Mouse (Mus musculus) bone marrow, adult 2 months (tissue): Measurements from ENCODE around the gene Rps10. TPM values are rescaled to one million over a fixed set of nuclear protein-coding genes. Genes with fewer than 3 reads are reported as not detected.
A peak's percentile ranks its signal among the peaks of the same experiment; 100 is the strongest.
"Not testable (repeated sequence)": the region's sequence is repeated elsewhere in the genome, so short reads cannot be mapped to it uniquely, and the experiment has no call there.

ENCODE experiments used
- H3K27ac ChIP-seq: fragments of 200-500 bp; 2 replicates; pipeline ENCODE4 v1.5.1; 2012; ENCODE audit warnings: low read depth, mild to moderate bottlenecking, control low read depth, inconsistent platforms, low read length; ENCODE audit not compliant: control insufficient read depth, poor library complexity, insufficient read depth
- H3K4me1 ChIP-seq: fragments of 200-500 bp; 2 replicates; pipeline ENCODE4 v1.6.1; 2011; ENCODE audit warnings: low read length; ENCODE audit not compliant: control insufficient read depth, insufficient read depth
- H3K4me3 ChIP-seq: fragments of 200-500 bp; replicated peaks from 2 replicates; pipeline ENCODE3; 2011; ENCODE audit warnings: mild to moderate bottlenecking, low read depth, low read length, control low read depth; ENCODE audit not compliant: control insufficient read depth
- CTCF ChIP-seq: fragments of 200-500 bp; IDR thresholded peaks from 2 replicates; pipeline ENCODE4 v1.5.1; 2011; ENCODE audit warnings: low read length, control low read depth; ENCODE audit not compliant: control insufficient read depth, insufficient read depth
- POLR2A ChIP-seq: fragments of 200-500 bp; IDR thresholded peaks from 2 replicates; pipeline ENCODE4 v1.6.1; 2011; ENCODE audit warnings: low read depth, mild to moderate bottlenecking, control low read depth, low read length, borderline replicate concordance; ENCODE audit not compliant: control insufficient read depth
- WGBS: fragments of 180-500 bp; shearing (Covaris S2); methylation state at CpG from one replicate; pipeline ENCODE4 v1.1.7; 2018; 5-methylcytosine and 5-hydroxymethylcytosine counted together
- polyA plus RNA-seq: library from polyadenylated mRNA; stranded (reverse); fragments of >200 nt; gene quantifications from 2 replicates; pipeline ENCODE4 v1.2.4, GENCODE M21; 2011; ENCODE audit warnings: low replicate concordance; ENCODE audit not compliant: missing spikeins, insufficient read depth, insufficient read length

Gene Rps10
- polyA plus RNA-seq, 1 experiment: 1,889 TPM

- no peak overlapping the region for H3K4me3 ChIP-seq
- no peak overlapping the region for H3K27ac ChIP-seq
- no peak for TF ChIP-seq CTCF
- TF ChIP-seq POLR2A: no peak
- H3K4me1 ChIP-seq: no peaks in the 10 kb centered on the region; the same call in 1 of the 2 replicates
- WGBS: 36% methylated on average over 23 of the region's 23 CpGs
These were observed 15.7 kb upstream of the Rps10 start for GRCm38 (mm10) chr17:27652046-27652790.

GRCm38 (mm10) chr17:27650586-27650985 is 14.1 kb upstream of the Rps10 start:
- H3K4me3 ChIP-seq: no peak overlapping the region
- 74% methylated on average over 13 of the region's 13 CpGs for WGBS
- no peaks in the 10 kb centered on the region; the same call in 1 of the 2 replicates for H3K4me1 ChIP-seq
- TF ChIP-seq POLR2A: no peak
- TF ChIP-seq CTCF: no peak
- no peak overlapping the region for H3K27ac ChIP-seq

- no peaks in the 10 kb centered on the region; the same call in 1 of the 2 replicates for H3K4me1 ChIP-seq
- TF ChIP-seq CTCF (peak; percentile 95), POLR2A (no peak)
- H3K4me3 ChIP-seq: no peak overlapping the region
- no peak overlapping the region for H3K27ac ChIP-seq
- WGBS: 6% methylated on average over 12 of the region's 12 CpGs
These were observed 13.7 kb upstream of the Rps10 start for GRCm38 (mm10) chr17:27650160-27650559.

- no peak overlapping the region for H3K4me3 ChIP-seq
- 78% methylated on average over 7 of the region's 7 CpGs for WGBS
- TF ChIP-seq POLR2A: no peak
- TF ChIP-seq CTCF: no peak
- H3K27ac ChIP-seq: no peak overlapping the region
- no peaks in the 10 kb centered on the region for H3K4me1 ChIP-seq
These were observed 9.3 kb upstream of the Rps10 start for GRCm38 (mm10) chr17:27645807-27646206.

- no peak for TF ChIP-seq POLR2A
- TF ChIP-seq CTCF: no peak
- Histone ChIP-seq H3K27ac (no peak overlapping the region), H3K4me3 (no peak overlapping the region), H3K4me1 (no peaks in the 10 kb centered on the region)
- WGBS: 46% methylated on average over 2 of the region's 2 CpGs
These were observed 8.1 kb upstream of the Rps10 start for GRCm38 (mm10) chr17:27644572-27644971.

GRCm38 (mm10) chr17:27643756-27644155 is 7.3 kb upstream of the Rps10 start:
- Histone ChIP-seq H3K4me3 (no peak overlapping the region), H3K27ac (no peak overlapping the region), H3K4me1 (no peaks in the 10 kb centered on the region)
- no peak for TF ChIP-seq POLR2A
- no peak for TF ChIP-seq CTCF
- 78% methylated on average over 9 of the region's 9 CpGs for WGBS

- H3K27ac ChIP-seq: no peak overlapping the region
- TF ChIP-seq CTCF (no peak), POLR2A (no peak)
- 3% methylated on average over 6 of the region's 6 CpGs for WGBS
- no peak overlapping the region for H3K4me3 ChIP-seq
- H3K4me1 ChIP-seq: no peaks in the 10 kb centered on the region
These were observed 6.6 kb upstream of the Rps10 start for GRCm38 (mm10) chr17:27643101-27643500.

- Histone ChIP-seq H3K4me3 (no peak overlapping the region), H3K4me1 (no peaks in the 10 kb centered on the region), H3K27ac (no peak overlapping the region)
- no peak for TF ChIP-seq POLR2A
- no peak for TF ChIP-seq CTCF
- WGBS: 3% methylated on average over 12 of the region's 12 CpGs
These were observed 6.1 kb upstream of the Rps10 start for GRCm38 (mm10) chr17:27642491-27643062.

GRCm38 (mm10) chr17:27639851-27640250 is 3.4 kb upstream of the Rps10 start:
- 86% methylated on average over 6 of the region's 6 CpGs for WGBS
- H3K4me3 ChIP-seq, H3K27ac ChIP-seq, H3K4me1 ChIP-seq: not testable (repeated sequence)
